Mouse (Mus musculus) lung, adult 2 months (tissue): ENCODE results near the gene Lelp1. TPM values are rescaled to one million over a fixed set of nuclear protein-coding genes. Genes with fewer than 3 reads are reported as not detected.
A peak's percentile ranks its signal among the peaks of the same experiment; 100 is the strongest.

Experiments used
- DNase-seq: peaks from one replicate; pipeline ENCODE4 v3.0.0; 2022
- H3K4me1 ChIP-seq: fragments of 200-500 bp; 2 replicates; pipeline ENCODE4 v1.6.1; 2011; ENCODE audit warnings: low read length; ENCODE audit not compliant: control insufficient read depth, insufficient read depth
- H3K4me3 ChIP-seq: fragments of 200-500 bp; replicated peaks from 2 replicates; pipeline ENCODE3; 2011; ENCODE audit warnings: low read depth, mild to moderate bottlenecking, control low read depth, low read length; ENCODE audit errors: extremely low read depth
- CTCF ChIP-seq: fragments of 200-500 bp; IDR thresholded peaks from 2 replicates; pipeline ENCODE4 v1.5.1; 2011; ENCODE audit warnings: mild to moderate bottlenecking, low read length, control low read depth; ENCODE audit not compliant: insufficient read depth
- POLR2A ChIP-seq: fragments of 200-500 bp; IDR thresholded peaks from 2 replicates; pipeline ENCODE4 v1.6.1; 2011; ENCODE audit warnings: low read depth, mild to moderate bottlenecking, control low read depth, low read length, borderline replicate concordance; ENCODE audit errors: extremely low read depth
- WGBS: fragments of 180-500 bp; shearing (Covaris S2); methylation state at CpG from one replicate; pipeline ENCODE4 v1.1.7; 2018; 5-methylcytosine and 5-hydroxymethylcytosine counted together
- polyA plus RNA-seq: library from polyadenylated mRNA; depleted of rRNA; stranded (reverse); fragments of >200 nt; gene quantifications from 2 replicates; pipeline ENCODE4 v1.2.3, GENCODE M21; 2012; rRNA removed

Gene Lelp1
- 0.14 TPM in 1 of 2 replicates, not detected in the other for polyA plus RNA-seq

DNA sequence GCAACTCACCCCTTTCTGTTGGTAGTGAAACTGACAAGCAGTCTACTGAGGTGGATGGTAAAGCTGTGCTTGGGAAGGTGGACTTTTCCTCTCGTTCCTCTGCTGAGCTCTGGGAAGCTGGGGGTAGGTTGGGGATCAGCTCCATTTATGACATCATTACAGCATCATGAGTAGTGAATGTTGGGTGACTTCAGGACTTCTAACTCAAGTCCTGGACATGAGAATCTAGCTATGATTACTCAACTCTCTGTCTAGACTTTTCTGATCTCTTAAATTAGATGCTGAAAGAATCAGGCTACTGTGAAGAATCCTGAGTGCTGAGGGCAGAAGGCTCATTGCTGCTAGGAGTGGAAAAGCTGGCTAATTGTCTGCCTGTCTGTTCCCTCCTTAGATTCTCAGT is at the start of gene Lelp1:
TSS of gene Lelp1 (minus strand) at position 101 of the 400 bp plus-strand sequence.
- H3K4me1 ChIP-seq, result no peaks in the 10 kb centered on the region
- 38% methylated on average over 1 of the region's 1 CpGs for WGBS
- H3K4me3 ChIP-seq, result no peak within 1 kb of the TSS
- TF ChIP-seq CTCF, result no peak
- TF ChIP-seq POLR2A, result no peak
- DNase-seq, result no peak

DNA sequence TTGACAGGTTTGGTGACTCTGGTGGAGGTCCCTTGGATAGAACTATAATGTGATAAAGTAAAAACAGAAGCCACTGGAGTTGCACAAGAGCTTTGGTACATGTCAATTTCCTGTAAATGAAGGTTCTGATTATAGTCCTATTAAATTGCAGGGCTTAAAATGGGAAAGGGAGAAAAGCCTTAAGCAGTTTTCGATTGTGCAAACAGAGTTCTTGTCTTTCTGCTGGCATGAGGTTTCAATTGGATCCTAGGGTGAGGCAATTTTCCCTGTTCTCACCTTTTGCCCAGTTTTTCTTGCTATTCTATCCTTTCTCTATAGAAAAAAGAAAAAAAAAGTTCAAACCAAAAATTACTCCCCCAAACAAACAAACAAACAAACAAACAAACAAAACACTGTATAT is 34.3 kb upstream of the Lelp1 start:
- DNase-seq, result no peak
- no peaks in the 10 kb centered on the region for H3K4me1 ChIP-seq
- no peak overlapping the region for H3K4me3 ChIP-seq
- TF ChIP-seq CTCF (no peak), POLR2A (no peak)
- WGBS, result 74% methylated on average over 1 of the region's 1 CpGs

DNA sequence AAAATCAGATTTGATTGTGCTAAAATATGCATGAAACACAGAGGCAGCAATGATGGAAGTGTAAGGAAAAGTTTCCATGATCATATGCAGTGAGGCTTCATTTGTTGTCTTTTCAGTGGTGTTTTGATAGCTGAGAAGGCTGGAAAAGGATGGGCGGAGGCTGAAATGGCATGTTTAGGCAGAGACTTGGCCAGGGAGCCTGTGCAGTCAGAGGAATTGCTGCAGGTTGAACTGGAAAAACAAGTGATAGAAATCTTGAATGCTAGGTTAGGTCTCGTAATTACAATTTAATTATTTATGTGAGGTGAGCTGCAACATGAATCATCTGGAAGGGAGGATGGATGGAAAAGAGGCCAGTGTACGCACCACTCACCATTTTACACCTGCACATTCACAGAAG is 27.3 kb upstream of the Lelp1 start:
- no peak overlapping the region for H3K4me3 ChIP-seq
- no peak for DNase-seq
- WGBS, result 75% methylated on average over 3 of the region's 3 CpGs
- no peaks in the 10 kb centered on the region for H3K4me1 ChIP-seq
- no peak for TF ChIP-seq POLR2A
- no peak for TF ChIP-seq CTCF

DNA sequence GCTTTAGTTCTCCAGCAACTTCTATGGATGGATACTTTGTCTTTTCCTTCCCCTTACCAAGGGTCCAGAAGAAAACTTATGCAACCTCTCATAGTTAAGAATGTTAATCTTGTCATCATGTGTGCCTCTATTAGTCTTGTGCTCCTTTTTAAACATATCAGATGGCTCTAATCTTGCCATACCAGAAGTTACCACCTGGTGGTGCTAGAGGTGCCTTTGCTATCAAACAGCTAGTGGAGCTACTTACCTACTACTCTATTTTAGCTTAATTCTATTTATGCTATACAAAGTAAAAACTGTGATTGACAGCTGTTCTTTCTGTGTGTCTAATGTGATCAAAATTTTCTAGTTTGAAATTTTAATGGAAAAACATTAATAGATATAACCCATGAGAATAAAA is 10.8 kb upstream of the Lelp1 start:
- H3K4me3 ChIP-seq, result no peak overlapping the region
- no peaks in the 10 kb centered on the region for H3K4me1 ChIP-seq
- peak; percentile 11 for DNase-seq
- TF ChIP-seq CTCF, result no peak
- TF ChIP-seq POLR2A, result no peak

DNA sequence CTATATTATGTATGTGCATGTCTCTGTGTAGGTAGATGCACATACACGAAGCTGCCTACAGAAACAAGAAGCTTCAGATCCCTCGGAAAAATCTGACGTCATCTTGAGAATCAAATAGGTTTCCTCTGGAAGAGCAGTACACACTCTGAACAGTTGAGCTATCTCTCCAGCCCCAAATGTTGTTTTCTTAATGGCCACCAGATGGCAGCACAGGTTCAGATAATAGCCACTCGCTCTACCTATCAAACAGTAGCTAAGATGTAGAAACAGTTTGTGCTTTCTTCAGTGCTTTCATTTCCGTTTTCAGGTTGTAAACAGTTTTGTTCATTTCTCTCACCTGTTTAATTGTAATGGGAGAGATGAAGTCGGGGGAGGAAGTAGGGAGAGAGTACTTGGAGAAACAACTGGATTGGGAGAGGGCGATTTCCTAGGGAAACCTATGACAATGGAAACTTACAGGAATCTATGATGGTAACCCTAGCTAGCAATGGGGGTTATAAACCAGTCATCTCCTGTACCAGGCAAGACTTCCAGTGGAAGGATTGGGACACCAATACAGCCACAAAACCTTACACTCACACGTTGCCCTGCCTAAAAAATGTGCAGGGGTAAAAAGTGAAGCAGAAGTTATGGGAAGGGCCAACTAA is 8.2 kb upstream of the Lelp1 start:
- H3K4me3 ChIP-seq, result no peak overlapping the region
- peak; percentile 42; the same call in 1 of the 2 replicates for TF ChIP-seq CTCF
- no peak for TF ChIP-seq POLR2A
- WGBS, result 19% methylated on average over 8 of the region's 8 CpGs
- no peaks in the 10 kb centered on the region for H3K4me1 ChIP-seq
- peak; percentile 11 for DNase-seq

DNA sequence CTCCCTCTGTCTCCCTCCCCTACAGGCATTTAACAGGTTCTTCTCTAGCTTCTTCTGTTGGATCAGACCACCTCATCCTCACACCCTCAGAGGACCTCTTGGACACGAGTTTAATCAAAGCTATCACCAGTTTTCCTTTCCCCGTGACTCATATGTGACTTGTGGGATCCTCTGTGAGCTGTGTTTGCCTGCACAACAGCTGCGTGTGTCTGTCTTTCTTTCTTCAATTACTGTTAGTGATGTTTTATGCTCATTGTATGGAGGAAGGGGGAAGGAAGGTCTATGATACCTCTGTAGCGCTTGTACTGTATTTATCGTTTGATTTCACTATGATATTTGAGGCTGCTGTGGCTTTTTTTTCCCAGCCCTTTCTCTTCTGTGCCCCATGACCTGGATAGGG is 5.4 kb upstream of the Lelp1 start:
- no peak for DNase-seq
- Histone ChIP-seq H3K4me3 (no peak overlapping the region), H3K4me1 (no peaks in the 10 kb centered on the region)
- WGBS, result 64% methylated on average over 5 of the region's 5 CpGs
- TF ChIP-seq CTCF, result no peak
- no peak for TF ChIP-seq POLR2A

DNA sequence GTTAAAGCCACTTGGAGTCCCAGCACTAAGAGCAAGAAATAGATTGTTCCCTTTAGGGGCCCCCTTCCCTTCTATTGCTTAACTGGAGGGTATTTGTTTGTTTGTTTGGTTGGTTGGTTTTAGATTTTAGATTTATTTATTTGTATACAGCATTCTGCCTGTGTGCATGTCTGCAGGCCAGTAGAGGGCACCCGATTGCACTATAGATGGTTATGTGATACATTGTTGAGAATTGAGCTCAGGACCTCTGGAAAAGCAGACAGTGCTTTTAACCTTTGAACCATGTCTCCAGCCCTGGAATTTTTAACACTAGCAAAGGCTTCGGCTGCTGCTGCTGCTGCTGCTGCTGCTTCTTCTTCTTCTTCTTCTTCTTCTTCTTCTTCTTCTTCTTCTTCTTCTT is 4.9 kb upstream of the Lelp1 start:
- 28% methylated on average over 2 of the region's 2 CpGs for WGBS
- no peak overlapping the region for H3K4me3 ChIP-seq
- no peak for TF ChIP-seq POLR2A
- no peak for TF ChIP-seq CTCF
- H3K4me1 ChIP-seq, result no peaks in the 10 kb centered on the region
- no peak for DNase-seq

DNA sequence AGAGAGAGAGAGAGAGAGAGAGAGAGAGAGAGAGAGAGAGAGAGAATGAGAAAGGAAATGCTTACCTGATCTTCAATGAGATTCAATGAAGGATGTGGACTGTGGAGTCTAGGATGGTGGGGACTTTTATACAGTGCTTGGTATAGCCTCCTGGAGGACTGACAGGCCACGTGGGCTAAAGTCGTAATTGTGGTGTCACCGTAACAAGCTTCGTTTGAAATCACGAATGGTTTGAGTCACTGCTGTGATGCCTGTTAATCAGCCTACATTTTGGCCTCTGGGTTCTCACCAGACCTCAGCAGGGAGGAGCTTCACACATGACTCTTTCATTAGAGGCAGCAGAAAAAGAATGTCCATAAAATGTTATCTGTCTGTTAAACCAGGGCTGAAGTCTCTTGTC is 18.7 kb downstream of the Lelp1 start, which contains the start of gene Prr9:
TSS of gene Prr9 (minus strand) at position 101 of the 400 bp plus-strand sequence.
- no peaks in the 10 kb centered on the region for H3K4me1 ChIP-seq

DNA sequence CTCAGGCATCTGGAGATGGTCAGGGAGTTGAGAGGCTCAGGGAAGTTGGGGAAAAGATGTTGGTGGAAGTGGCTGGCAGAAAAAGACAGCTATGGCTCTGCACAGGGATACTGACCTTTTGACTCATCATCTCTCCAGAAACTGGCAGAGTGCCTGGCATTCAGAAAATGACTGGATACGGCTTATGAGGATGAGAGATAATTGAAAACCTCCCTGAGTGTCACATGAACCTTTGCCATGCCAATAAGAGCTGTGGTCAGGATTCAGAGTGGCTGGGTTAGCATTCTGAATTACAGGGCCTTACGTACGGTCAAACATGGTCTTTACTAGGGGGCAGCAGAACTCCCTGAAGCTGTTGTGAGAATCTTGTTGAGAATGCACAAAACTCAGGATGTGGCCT is 21.6 kb downstream of the Lelp1 start:
- no peaks in the 10 kb centered on the region for H3K4me1 ChIP-seq
- no peak overlapping the region for H3K4me3 ChIP-seq
- TF ChIP-seq CTCF, result no peak
- WGBS, result 69% methylated on average over 3 of the region's 3 CpGs
- DNase-seq, result no peak

More for the DNA sequence above, 18.7 kb downstream of the Lelp1 start, which contains the start of gene Prr9:
- H3K4me3 ChIP-seq, result no peak within 1 kb of the TSS
- no peak for DNase-seq
- TF ChIP-seq CTCF (no peak), POLR2A (no peak)
- 76% methylated on average over 5 of the region's 5 CpGs for WGBS

DNA sequence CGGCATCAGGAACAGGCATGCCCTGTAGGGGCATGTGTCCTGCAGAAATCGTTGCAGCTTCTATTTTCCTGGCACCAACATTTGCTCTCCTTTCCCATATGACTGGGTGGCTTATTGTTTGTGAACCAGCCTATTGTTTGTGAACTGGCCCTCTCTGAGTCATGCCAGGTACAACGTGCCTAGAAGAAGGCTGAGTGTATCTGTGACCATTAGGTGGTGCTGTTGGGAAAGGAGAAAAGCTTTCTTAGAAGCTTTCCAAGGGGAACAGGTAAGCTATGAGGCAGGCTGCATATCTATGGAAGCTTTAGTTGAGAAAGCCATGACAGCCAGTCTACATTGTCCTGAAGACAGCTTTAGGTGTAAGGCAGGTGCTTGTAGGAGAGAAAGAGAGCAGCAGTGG is 24.6 kb downstream of the Lelp1 start:
- H3K4me3 ChIP-seq, result no peak overlapping the region
- no peak for DNase-seq
- H3K4me1 ChIP-seq, result no peaks in the 10 kb centered on the region
- TF ChIP-seq POLR2A (no peak), CTCF (no peak)
- 28% methylated on average over 3 of the region's 3 CpGs for WGBS

DNA sequence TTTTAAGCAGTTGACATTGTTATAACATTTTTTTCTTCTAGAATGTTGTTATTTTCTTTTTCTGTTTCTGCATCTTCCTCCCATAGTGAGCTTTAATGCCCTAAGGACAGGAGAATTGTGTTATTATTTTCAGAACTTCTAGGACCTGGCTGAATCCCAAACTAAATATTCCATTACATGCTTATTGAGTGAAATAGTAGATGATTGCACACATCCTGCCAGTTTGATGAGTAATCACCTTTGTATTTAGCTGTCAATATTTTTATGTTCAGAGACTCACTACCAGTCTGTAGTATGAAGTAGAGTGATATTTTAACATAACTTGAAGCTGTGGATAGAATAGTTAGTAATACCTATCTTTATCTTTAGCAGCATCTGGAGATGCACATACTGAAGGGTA is 31.0 kb downstream of the Lelp1 start:
- TF ChIP-seq POLR2A, result no peak
- no peak for TF ChIP-seq CTCF
- Histone ChIP-seq H3K4me3 (no peak overlapping the region), H3K4me1 (no peaks in the 10 kb centered on the region)
- DNase-seq, result no peak
